Mouse (Mus musculus) midbrain, embryonic 16.5 days (tissue): ENCODE data around the gene Olfr70. TPM values are rescaled to one million over a fixed set of nuclear protein-coding genes. Genes with fewer than 3 reads are reported as not detected.

ENCODE experiments used
- ATAC-seq: fragments of 200-750 bp; cut with Nextera tagmentation; 2 replicates; pipeline ENCODE4 v1.8.0; 2017; ENCODE audit warnings: moderate TSS enrichment
- H3K27ac ChIP-seq: fragments of 300-500 bp; sonication (generic); 2 replicates; pipeline ENCODE4 v1.5.1; 2014; ENCODE audit warnings: mild to moderate bottlenecking, low read length, mixed read lengths
- H3K27me3 ChIP-seq: fragments of 300-500 bp; sonication (generic); 2 replicates; pipeline ENCODE4 v1.6.1; 2014; ENCODE audit warnings: low read depth, low read length, mixed read lengths; ENCODE audit not compliant: control insufficient read depth, insufficient read depth
- H3K36me3 ChIP-seq: fragments of 300-500 bp; sonication (generic); 2 replicates; pipeline ENCODE4 v1.6.1; 2014; ENCODE audit warnings: mild to moderate bottlenecking, low read length, moderate library complexity, mixed read lengths; ENCODE audit not compliant: control insufficient read depth, insufficient read depth
- H3K4me1 ChIP-seq: fragments of 300-500 bp; sonication (generic); 2 replicates; pipeline ENCODE4 v1.6.1; 2014; ENCODE audit warnings: mild to moderate bottlenecking, low read length, mixed read lengths; ENCODE audit not compliant: control insufficient read depth, insufficient read depth
- H3K4me2 ChIP-seq: fragments of 300-500 bp; sonication (generic); 2 replicates; pipeline ENCODE4 v1.6.1; 2014; ENCODE audit warnings: mild to moderate bottlenecking, low read length, mixed read lengths
- H3K4me3 ChIP-seq: fragments of 300-500 bp; sonication (generic); 2 replicates; pipeline ENCODE4 v1.5.1; 2014; ENCODE audit warnings: low read depth, mild to moderate bottlenecking, low read length, moderate library complexity, mixed read lengths
- H3K9ac ChIP-seq: fragments of 300-500 bp; sonication (generic); 2 replicates; pipeline ENCODE4 v1.6.1; 2014; ENCODE audit warnings: low read depth, low read length, mixed read lengths
- H3K9me3 ChIP-seq: fragments of 300-500 bp; sonication (generic); replicated peaks from 2 replicates; pipeline ENCODE4 v1.6.1; 2014; ENCODE audit warnings: mild to moderate bottlenecking, low read length, mixed read lengths; ENCODE audit not compliant: control insufficient read depth, poor library complexity, severe bottlenecking
- WGBS: fragments of 180-500 bp; shearing (Covaris S2); extraction: QIAGEN DNeasy Blood & Tissue Kit; methylation state at CpG from one replicate; pipeline ENCODE4 v1.1.7; 2014; 5-methylcytosine and 5-hydroxymethylcytosine counted together
- polyA plus RNA-seq: library from polyadenylated mRNA; unstranded; fragments of >200 nt; fragmentation: Nextera tagmentation; extraction: Ambion mirVana; gene quantifications from 2 replicates; pipeline ENCODE4 v1.2.1, GENCODE M21; 2015

Olfr70 gene
- polyA plus RNA-seq = not detected in 2 replicates

GRCm38 (mm10) chr4:43700707-43701106 is at the start of gene Olfr70:
Gene Olfr70 (minus strand): TSS chr4:43700807.
- 91% methylated on average over 6 of the region's 6 CpGs for WGBS
- no peaks in the 10 kb centered on the region for H3K4me1 ChIP-seq
- H3K4me2 ChIP-seq = no peak within 1 kb of the TSS
- no peaks in the 10 kb centered on the region for H3K27me3 ChIP-seq
- no peak within 1 kb of the TSS for H3K4me3 ChIP-seq
- ATAC-seq = no peak
- H3K9me3 ChIP-seq = no peaks in the 10 kb centered on the region
- H3K27ac ChIP-seq = no peak within 1 kb of the TSS
- H3K9ac ChIP-seq = no peak within 1 kb of the TSS
- H3K36me3 ChIP-seq = no peaks in the 10 kb centered on the region

GRCm38 (mm10) chr4:43745187-43745586 is 44.6 kb upstream of the Olfr70 start:
- Histone ChIP-seq H3K9ac (no peak overlapping the region), H3K27me3 (no peaks in the 10 kb centered on the region), H3K4me3 (no peak overlapping the region), H3K4me1 (no peaks in the 10 kb centered on the region), H3K36me3 (no peaks in the 10 kb centered on the region), H3K4me2 (no peak overlapping the region), H3K9me3 (no peaks in the 10 kb centered on the region), H3K27ac (no peak overlapping the region)
- no peak for ATAC-seq
- WGBS = 18% methylated on average over 6 of the region's 6 CpGs

GRCm38 (mm10) chr4:43743099-43743498 is 42.5 kb upstream of the Olfr70 start:
- 69% methylated on average over 1 of the region's 1 CpGs for WGBS
- H3K27me3 ChIP-seq = no peaks in the 10 kb centered on the region
- H3K4me3 ChIP-seq = no peak overlapping the region
- no peaks in the 10 kb centered on the region for H3K36me3 ChIP-seq
- no peak overlapping the region for H3K9ac ChIP-seq
- H3K27ac ChIP-seq = no peak overlapping the region
- no peak overlapping the region for H3K4me2 ChIP-seq
- H3K4me1 ChIP-seq = no peaks in the 10 kb centered on the region
- no peak for ATAC-seq
- H3K9me3 ChIP-seq = no peaks in the 10 kb centered on the region

GRCm38 (mm10) chr4:43742637-43743036 is 42.0 kb upstream of the Olfr70 start:
- 32% methylated on average over 4 of the region's 4 CpGs for WGBS
- no peak overlapping the region for H3K4me3 ChIP-seq
- no peaks in the 10 kb centered on the region for H3K27me3 ChIP-seq
- no peak overlapping the region for H3K4me2 ChIP-seq
- no peaks in the 10 kb centered on the region for H3K9me3 ChIP-seq
- H3K9ac ChIP-seq = no peak overlapping the region
- no peaks in the 10 kb centered on the region for H3K4me1 ChIP-seq
- no peak overlapping the region for H3K27ac ChIP-seq
- ATAC-seq = no peak
- H3K36me3 ChIP-seq = no peaks in the 10 kb centered on the region

- 65% methylated on average over 5 of the region's 5 CpGs for WGBS
- ATAC-seq = no peak
- no peak overlapping the region for H3K4me3 ChIP-seq
These were observed 40.9 kb upstream of the Olfr70 start for GRCm38 (mm10) chr4:43741526-43741925.

GRCm38 (mm10) chr4:43738989-43739674 is 38.5 kb upstream of the Olfr70 start:
- no peak overlapping the region for H3K4me3 ChIP-seq
- ATAC-seq = no peak

More at GRCm38 (mm10) chr4:43741526-43741925, 40.9 kb upstream of the Olfr70 start:
- Histone ChIP-seq H3K4me2 (no peak overlapping the region), H3K4me1 (no peaks in the 10 kb centered on the region), H3K27me3 (no peaks in the 10 kb centered on the region), H3K27ac (no peak overlapping the region), H3K9ac (no peak overlapping the region), H3K9me3 (no peaks in the 10 kb centered on the region), H3K36me3 (no peaks in the 10 kb centered on the region)

GRCm38 (mm10) chr4:43737144-43737543 is 36.5 kb upstream of the Olfr70 start:
- Histone ChIP-seq H3K9ac (no peak overlapping the region), H3K27ac (no peak overlapping the region), H3K4me2 (no peak overlapping the region), H3K9me3 (no peaks in the 10 kb centered on the region), H3K4me3 (no peak overlapping the region), H3K4me1 (no peaks in the 10 kb centered on the region), H3K27me3 (no peaks in the 10 kb centered on the region), H3K36me3 (no peaks in the 10 kb centered on the region)
- WGBS = 67% methylated on average over 6 of the region's 6 CpGs
- no peak for ATAC-seq

More at GRCm38 (mm10) chr4:43738989-43739674, 38.5 kb upstream of the Olfr70 start:
- Histone ChIP-seq H3K36me3 (no peaks in the 10 kb centered on the region), H3K9me3 (no peaks in the 10 kb centered on the region), H3K4me2 (no peak overlapping the region), H3K27ac (no peak overlapping the region), H3K4me1 (no peaks in the 10 kb centered on the region), H3K27me3 (no peaks in the 10 kb centered on the region), H3K9ac (no peak overlapping the region)
- 76% methylated on average over 8 of the region's 8 CpGs for WGBS

GRCm38 (mm10) chr4:43733186-43733585 is 32.6 kb upstream of the Olfr70 start:
- Histone ChIP-seq H3K9ac (no peak overlapping the region), H3K4me3 (no peak overlapping the region), H3K9me3 (no peaks in the 10 kb centered on the region), H3K4me2 (no peak overlapping the region), H3K36me3 (no peaks in the 10 kb centered on the region), H3K4me1 (no peaks in the 10 kb centered on the region), H3K27me3 (no peaks in the 10 kb centered on the region), H3K27ac (no peak overlapping the region)
- 83% methylated on average over 5 of the region's 5 CpGs for WGBS
- ATAC-seq = no peak

GRCm38 (mm10) chr4:43732171-43732570 is 31.6 kb upstream of the Olfr70 start:
- Histone ChIP-seq H3K4me3 (no peak overlapping the region), H3K36me3 (no peaks in the 10 kb centered on the region), H3K27me3 (no peaks in the 10 kb centered on the region), H3K9ac (no peak overlapping the region), H3K27ac (no peak overlapping the region), H3K4me2 (no peak overlapping the region), H3K9me3 (no peaks in the 10 kb centered on the region), H3K4me1 (no peaks in the 10 kb centered on the region)
- WGBS = 38% methylated on average over 1 of the region's 1 CpGs
- no peak for ATAC-seq
